Mouse (Mus musculus) hematopoietic stem cell, adult 5-6 weeks (primary cell): ENCODE data around the gene Btnl1. TPM values are rescaled to one million over a fixed set of nuclear protein-coding genes. Genes with fewer than 3 reads are reported as not detected.

Experiments used
- ATAC-seq, 2 experiments: fragments of 125-278 bp in 1 of 2; replicated peaks in 1 of 2; 2 replicates each; pipeline ENCODE4 v1.8.0; 2016 to 2017; ENCODE audit warnings: inconsistent platforms in 2 of 2, mild to moderate bottlenecking in 2 of 2, moderate number of reproducible peaks in 2 of 2, low read depth in 1 of 2, moderate TSS enrichment in 1 of 2; ENCODE audit not compliant: low FRiP score in 2 of 2, poor library complexity in 2 of 2, severe bottlenecking in 2 of 2, insufficient read depth in 1 of 2, low TSS enrichment in 1 of 2
- total RNA-seq: library from RNA; stranded (forward); fragments of 172-1452, 232-1000 nt; gene quantifications from 2 replicates; pipeline ENCODE4 v1.2.3, GENCODE M21; 2017

Btnl1 gene
- total RNA-seq, 1 experiment from 2014 or later: not detected

DNA sequence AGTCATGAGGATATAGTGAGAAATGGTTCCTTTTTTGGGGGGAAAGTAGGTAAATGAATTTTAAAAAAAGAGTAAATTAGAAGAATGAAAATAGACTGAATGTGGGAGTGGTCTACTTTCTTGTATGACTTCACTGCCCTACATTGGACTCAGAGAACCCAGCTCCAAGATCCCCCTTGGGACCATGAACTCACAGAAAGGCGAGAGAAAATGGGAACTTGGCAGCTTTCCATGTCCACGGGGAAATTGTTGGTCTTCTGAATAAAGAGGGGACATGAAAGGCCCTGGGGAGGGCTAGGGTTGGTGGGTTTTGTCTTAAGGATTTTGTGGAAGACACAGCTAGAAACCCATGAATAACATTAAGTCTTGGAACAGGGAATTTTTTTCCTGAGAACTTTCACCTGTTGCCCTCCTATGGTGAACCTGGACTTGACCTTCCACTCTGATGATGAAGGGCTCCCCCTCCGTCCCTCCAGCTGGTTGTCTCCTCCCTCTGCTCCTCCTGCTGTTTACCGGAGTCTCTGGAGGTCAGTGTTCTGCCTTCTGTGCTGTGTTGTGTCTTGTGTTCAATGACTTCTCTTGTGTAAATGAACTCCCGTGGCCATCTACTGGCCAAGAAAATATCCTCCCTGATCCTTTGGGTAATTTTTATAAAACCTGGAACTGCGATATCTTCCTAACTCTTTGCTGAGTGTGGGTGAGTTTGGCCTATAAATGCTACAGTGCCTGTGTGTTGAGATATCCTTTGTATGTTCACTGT lies 698 bp downstream of the Btnl1 start:
- no peak for ATAC-seq

DNA sequence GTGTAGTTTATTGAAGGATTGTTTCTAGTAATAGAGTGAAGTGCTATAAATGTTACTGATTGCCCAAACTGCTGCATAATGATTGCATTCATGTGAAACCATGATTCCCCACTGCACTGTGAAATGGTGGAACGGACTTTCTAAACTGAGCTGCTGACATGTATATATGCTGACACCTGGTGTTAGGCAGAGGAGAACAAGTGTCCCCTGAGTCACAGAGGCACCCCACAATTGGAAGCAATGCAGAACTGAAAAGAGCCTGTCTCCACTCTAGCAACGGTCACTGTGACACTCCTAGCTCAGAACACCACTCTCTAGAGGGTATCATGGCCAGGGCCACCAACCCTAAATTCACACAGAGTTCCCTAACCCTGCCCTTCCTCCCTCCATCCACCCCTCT lies 1.8 kb downstream of the Btnl1 start:
- no peak for ATAC-seq

DNA sequence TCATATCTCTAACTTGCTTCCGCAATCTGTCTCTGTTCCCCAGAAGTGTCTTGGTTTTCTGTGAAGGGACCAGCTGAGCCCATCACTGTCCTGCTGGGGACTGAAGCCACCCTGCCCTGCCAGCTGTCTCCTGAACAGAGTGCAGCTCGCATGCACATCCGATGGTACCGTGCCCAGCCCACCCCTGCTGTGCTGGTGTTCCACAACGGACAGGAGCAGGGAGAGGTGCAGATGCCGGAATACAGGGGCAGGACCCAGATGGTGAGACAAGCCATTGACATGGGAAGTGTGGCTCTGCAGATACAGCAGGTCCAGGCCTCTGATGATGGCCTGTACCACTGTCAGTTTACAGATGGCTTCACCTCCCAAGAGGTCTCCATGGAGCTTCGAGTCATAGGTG lies 2.5 kb downstream of the Btnl1 start:
- ATAC-seq: no peak

DNA sequence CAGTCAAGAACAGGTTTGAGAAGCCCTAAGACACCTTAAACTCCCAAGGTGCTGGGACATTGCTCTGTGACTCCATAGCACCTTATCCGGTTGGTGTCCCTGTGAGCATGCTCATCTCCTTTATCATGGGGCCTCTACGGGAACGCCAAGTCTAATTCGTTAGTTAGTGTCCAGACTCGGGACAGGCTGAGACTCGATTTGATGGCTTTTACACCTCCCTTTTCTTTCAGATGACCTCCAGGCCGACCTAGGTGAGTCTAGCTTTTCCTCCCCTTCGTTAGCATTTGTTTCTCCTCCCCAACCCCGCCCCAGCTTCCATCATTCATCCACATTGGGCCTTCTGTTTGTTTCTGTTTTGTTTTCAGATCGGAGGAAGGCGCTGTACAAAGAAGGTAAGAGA lies 4.9 kb downstream of the Btnl1 start:
- no peak for ATAC-seq

DNA sequence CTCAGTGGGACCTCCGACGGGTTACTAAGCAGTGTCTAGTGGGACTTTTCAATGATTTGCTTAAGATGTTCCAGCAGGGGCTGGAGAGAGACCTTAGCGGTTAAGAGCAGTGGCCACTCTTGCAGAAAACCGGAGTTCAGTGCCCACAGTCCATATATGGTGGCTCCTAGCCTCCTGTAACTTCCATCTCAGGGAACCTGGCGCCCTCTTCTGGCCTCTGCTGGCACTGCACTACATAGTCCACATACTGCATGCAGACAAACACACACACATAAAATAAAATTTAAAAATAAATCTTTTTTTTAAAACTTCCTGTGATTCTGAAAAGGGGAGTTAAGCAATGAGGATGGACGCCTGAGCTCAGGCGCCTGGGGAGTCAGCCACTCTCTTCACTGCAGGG lies 6.3 kb downstream of the Btnl1 start:
- no peak for ATAC-seq

DNA sequence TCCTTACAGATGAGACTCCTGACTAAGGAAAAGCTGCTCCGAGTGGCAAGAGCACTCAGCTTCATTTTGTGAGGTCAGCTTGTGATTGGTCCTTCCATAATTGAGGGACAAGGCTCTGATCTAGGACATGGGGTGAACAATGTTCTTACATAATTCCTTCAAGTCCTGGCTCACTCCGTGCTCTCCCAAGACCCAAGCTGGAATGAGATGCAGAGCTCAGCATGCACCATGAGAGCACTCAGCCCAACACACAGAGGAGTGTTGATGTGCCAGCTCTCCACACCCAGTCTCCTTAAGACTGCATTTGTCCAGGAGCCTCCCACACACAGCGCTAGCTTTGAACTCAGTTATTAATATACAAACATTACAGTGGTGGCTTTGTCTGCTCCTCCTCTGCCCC lies 7.8 kb downstream of the Btnl1 start:
- no peak for ATAC-seq

DNA sequence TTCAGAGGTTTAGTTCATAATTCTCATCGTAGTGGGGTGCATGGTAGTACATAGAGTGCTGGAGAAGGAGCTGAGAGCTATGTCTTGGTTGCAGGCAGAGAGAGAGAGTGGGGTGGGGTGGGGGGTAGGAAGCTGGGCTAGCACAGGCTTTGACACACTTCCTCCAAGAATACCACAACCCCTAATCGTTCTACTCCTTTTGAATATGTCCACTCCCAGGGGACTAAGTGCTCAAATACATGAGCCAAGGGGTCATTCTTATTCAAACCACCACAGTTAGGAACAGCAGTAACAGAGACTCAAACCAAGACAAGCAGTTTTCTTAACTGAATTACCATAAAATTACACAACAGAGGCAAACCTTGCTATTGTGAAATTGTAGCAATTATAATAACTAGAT lies 9.7 kb downstream of the Btnl1 start:
- ATAC-seq: no peak

DNA sequence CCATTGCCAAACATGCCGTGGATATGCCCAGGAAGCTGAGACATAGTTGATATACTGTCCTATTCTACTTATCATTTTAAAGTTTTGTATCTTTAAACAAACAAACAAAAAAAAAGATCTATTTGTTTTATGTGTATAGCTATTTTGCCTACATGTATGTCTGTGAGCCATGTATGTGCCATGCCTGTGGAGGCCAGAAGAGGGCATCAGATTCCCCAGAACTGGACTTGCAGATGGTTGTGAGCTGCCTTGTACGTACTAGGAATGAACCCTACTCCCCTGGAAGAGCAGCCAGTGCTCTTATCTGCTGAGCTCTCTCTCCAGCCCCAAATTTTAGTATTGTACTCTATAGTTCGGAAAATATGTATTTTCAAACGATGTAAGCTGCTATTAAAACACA lies 11.6 kb downstream of the Btnl1 start:
- ATAC-seq: peak in 1 of 2 experiments; percentile 52; a peak in 1 of 4 replicates

DNA sequence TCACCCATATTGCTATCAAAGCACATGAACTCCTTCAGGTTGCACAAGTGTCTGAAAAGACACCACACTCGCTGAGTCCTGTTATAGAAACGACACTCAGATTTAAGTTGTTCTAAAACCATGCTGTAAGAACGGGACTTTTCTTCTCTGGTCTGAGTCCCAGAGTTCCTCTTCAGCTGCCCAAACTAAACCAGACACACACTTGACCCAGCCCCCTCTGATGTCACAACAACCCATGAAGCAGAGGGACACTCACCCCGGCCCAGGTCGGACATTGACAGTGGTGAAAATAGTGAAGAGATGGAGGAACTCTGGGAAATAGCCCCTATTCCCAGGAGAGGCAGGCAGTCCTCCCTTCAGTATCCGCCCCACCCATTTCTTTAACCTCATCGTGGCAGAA lies 14.6 kb downstream of the Btnl1 start:
- peak in 1 of 2 experiments; percentile 9; a peak in 1 of 4 replicates for ATAC-seq

DNA sequence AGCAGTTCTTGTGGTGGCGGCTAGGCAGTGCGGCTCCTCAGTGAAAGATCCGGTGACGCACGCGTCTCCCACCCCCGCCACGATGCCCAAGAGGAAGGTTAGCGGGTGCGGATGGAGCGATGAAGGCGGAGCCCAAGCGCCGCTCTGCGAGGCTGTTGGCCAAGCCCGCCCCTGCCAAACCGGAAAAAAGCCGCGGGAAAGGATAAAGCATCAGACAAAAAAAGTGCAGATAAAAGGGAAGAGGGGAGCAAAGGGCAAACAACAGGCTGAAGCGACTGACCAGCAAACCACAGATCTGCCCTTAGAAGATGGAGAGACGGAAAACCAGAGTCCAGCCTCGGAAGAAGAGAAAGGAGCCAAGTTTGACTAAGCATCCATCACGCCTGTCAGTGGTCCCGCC lies 15.4 kb downstream of the Btnl1 start:
- ATAC-seq: peak; percentile 84 to 92

DNA sequence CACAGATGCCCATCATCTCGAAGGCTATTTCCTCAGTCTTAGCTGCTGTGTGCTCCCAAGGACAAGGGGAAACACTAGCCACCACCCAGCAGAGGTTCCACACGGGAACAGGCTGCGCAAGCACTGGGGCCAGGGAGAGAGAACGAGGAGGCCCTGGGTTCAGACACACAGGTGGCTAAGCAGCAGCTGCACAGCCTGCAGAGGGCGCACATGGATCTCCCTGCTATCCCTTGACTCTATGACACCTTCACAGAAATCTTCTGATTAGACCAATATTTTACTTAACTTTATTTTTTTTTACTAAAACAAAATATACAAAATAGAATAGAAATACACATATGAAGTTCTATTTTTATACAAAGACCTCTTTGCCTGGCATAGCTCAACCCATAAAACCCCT lies 20.4 kb downstream of the Btnl1 start:
- no peak for ATAC-seq

DNA sequence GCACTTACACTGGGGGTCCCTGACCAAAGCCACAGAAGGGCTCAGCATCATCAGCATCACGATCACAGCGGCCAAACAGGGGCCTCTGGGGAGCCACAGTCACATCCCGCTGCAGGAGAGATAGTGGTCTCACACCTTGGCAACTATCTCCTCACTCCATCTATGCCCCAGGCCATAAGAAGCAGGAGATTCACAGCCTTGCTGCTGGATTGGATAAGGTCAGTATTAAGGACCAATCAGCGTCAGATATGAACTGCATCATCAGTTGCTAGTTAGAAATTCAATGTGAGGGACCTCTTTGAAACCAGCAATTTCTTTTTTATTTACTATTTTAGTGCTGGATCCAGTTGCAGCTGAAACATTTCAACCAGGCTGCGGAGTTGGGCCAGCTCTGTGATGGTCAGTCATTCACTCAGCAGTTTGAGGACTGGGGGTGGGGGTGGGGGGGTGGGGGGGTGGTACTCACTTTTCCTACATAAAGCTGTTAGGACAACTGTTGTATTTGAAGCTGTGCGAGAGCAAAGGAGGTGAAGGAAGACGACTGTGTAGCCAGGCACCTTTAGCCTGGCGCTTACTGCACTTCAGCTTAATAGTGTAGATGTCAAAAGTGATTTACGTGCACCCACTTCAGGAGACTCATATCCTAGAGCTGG lies 21.3 kb downstream of the Btnl1 start:
- peak; percentile 77 to 83 for ATAC-seq

DNA sequence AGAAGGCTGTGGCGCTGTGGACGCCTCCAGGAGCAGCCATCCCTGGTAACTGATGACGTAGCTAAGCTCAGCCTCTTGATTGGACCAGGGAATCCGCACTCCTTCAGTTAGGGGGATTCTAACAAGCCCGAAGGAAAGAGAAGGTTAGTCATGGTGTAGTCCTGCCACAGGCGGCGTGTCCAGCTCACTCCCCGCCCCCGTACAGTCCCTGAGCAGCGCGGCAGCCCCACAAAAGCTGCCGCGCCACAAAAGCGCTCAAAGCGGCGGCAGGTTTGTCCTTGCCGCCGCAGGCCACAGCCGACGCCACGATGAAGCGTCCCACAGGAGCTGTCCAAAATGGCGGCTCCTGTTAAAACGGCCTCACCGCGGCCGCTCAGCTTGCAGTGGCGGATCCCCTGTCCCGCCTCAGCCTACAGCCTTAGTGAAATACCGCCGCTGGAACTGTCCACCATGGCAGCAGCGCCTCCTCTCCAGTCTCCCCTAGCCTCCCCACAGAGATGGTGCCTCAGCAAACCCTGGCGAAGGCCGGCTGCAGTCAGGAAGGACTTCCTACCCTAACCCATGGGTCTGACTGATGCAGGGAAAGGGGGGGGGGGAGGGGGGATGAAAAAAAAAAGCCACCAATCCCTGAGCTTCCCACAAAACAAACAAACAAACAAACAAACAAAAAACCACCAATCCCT lies 21.9 kb downstream of the Btnl1 start, which contains the start of gene BC051142:
Gene BC051142 (plus strand): TSS at position 110 of the 683 bp plus-strand sequence.
- peak; percentile 83 to 93 for ATAC-seq

DNA sequence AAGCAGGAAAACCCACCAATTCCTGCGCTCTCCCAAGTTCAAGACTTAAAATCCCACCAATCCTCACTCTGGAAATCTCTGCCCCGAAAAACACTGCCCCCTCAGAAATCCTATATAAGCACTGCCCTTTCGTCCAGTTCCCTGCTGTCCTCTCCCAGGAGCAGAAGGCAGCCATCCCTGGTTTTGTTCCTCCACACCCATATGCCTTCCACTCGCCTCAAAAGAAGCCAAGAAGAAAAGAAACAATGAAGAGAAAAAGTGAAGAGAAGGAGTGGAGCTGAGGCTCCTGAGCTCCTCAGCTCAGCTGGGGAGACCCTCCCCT lies 22.4 kb downstream of the Btnl1 start:
- ATAC-seq: no peak

DNA sequence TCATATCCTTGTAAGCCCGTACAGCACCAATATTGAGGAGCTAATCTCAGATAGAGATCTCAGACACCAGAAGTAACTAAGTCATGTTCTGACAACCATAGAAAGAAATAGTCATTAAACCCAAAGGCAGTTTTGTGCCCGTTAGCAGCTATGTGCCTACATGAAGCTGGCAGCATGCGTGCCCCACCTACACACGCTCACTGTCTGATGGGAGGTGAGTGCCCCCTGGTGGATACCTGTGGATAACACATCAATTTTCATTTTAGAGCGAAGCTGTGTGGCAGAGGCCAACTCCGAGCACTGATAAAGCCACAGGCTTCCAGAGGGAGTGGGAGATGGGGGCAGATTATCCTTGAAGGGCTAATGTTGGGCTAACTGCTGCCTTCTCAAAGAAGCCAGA lies 34.2 kb downstream of the Btnl1 start:
- ATAC-seq: peak; percentile 89 to 91

DNA sequence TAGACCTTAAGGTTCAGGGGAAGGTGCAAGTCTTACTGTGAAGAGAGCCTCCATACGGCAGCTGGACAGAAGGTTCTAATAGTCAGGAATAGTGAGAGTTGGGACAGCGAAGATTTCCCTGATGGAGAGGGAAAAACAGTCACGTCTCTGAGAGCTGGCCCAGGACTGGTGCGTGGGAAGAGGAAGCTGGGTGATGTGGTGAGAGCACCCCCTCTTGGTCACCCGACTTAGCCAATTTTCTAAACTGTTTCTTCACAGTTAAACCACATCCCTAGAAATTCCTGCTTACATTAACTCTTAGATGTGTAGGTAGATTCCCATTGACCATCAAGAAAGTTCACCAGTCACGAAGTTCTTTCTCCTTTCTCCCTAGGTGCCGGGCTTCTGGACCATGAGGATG lies 43.1 kb downstream of the Btnl1 start:
- peak in 1 of 2 experiments; percentile 76; a peak in 2 of 4 replicates for ATAC-seq

DNA sequence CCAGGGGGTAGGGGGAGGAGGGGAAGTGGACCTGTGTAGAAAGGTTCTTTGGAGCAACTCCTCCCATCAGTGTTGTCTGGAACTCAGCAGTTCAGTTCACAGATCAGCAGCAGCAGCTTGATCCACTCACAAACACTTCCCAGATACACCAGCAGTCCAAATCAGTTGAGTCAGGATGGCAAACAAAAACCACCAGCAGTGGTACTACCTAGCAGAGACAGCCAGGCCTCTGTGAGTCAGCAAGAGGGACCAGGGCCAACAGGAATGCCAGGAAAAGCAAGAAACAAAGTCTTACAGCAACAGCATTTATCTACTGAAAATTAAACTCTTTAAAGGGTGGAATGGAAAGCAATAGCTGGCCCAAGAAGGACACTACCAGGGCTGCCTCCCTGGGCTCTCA lies 50.7 kb downstream of the Btnl1 start:
- ATAC-seq: no peak
